Mouse (Mus musculus) forebrain, postnatal 0 days (tissue): ENCODE measurements at regions not wholly inside any gene's neighbourhood (a gene's known extent, or its start where the extent isn't known, plus 50 kb on each side); places are given as distances from the start of the nearest gene placed in this dataset.

Experiments used
- ATAC-seq: fragments of 200-750 bp; cut with Nextera tagmentation; 2 replicates; pipeline ENCODE4 v1.8.0; 2017; ENCODE audit warnings: mild to moderate bottlenecking, moderate library complexity
- DNase-seq: peaks from one replicate; pipeline ENCODE4 v3.0.0-alpha.2; 2015
- H3K27ac ChIP-seq: fragments of 300-500 bp; sonication (generic); 2 replicates; pipeline ENCODE4 v1.5.1; 2014; ENCODE audit warnings: low read depth, mild to moderate bottlenecking, antibody characterized with exemption, low read length, moderate library complexity, mixed read lengths
- H3K27me3 ChIP-seq: fragments of 300-500 bp; sonication (generic); 2 replicates; pipeline ENCODE4 v1.6.1; 2014; ENCODE audit warnings: mild to moderate bottlenecking, low read length, mixed read lengths; ENCODE audit not compliant: insufficient read depth
- H3K36me3 ChIP-seq: fragments of 300-500 bp; sonication (generic); 2 replicates; pipeline ENCODE4 v1.6.1; 2014; ENCODE audit warnings: mild to moderate bottlenecking, moderate library complexity; ENCODE audit not compliant: insufficient read depth
- H3K4me1 ChIP-seq: fragments of 300-500 bp; sonication (generic); 2 replicates; pipeline ENCODE4 v1.6.1; 2014; ENCODE audit warnings: antibody characterized with exemption; ENCODE audit not compliant: insufficient read depth
- H3K4me2 ChIP-seq: fragments of 300-500 bp; sonication (generic); 2 replicates; pipeline ENCODE4 v1.6.1; 2014; ENCODE audit warnings: low read depth, mild to moderate bottlenecking, moderate library complexity
- H3K4me3 ChIP-seq: fragments of 300-500 bp; sonication (generic); 2 replicates; pipeline ENCODE4 v1.5.1; 2014; ENCODE audit warnings: low read depth, low read length, mixed read lengths
- H3K9ac ChIP-seq: fragments of 300-500 bp; sonication (generic); 2 replicates; pipeline ENCODE4 v1.6.1; 2014; ENCODE audit warnings: mild to moderate bottlenecking
- H3K9me3 ChIP-seq: fragments of 300-500 bp; sonication (generic); 2 replicates; pipeline ENCODE4 v1.6.1; 2016; ENCODE audit warnings: low read length
- CTCF ChIP-seq: sonication (generic); IDR thresholded peaks from 2 replicates; pipeline ENCODE4 v1.5.1; 2016; ENCODE audit warnings: antibody characterized with exemption, control low read depth, low read depth
- WGBS: fragments of 180-500 bp; shearing (Covaris S2); extraction: QIAGEN DNeasy Blood & Tissue Kit; methylation state at CpG from one replicate; pipeline ENCODE4 v1.1.7; 2014; 5-methylcytosine and 5-hydroxymethylcytosine counted together

GRCm38 (mm10) chr15:90309664-90310063 is 85.6 kb downstream of the Alg10b start:
- Histone ChIP-seq H3K27ac (no peak overlapping the region), H3K27me3 (no peaks in the 10 kb centered on the region), H3K36me3 (no peaks in the 10 kb centered on the region), H3K4me3 (no peak overlapping the region), H3K4me1 (no peaks in the 10 kb centered on the region), H3K9ac (no peak overlapping the region), H3K9me3 (no peaks in the 10 kb centered on the region), H3K4me2 (no peak overlapping the region)
- DNase-seq (peak; percentile 23), ATAC-seq (no peak)
- TF ChIP-seq CTCF = no peak

DNA sequence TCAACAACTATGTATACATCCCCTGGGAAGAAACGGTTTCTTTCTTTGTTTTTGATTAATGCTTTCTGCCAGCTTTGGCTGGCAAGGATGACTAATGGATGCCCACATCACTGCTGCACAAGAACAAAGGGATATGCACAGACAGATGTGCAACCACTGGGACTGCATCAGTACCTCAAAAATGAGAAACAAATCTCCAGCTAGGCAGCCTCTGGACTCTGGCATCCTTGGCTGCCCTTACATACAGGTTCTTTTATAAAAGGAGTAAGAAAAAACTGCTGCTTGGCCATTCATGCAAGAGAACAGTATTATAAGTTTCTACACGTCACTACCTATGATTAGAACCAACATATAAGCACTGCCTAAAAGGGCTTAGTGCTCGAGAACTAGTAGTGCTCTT is 97.7 kb downstream of the Alg10b start:
- Histone ChIP-seq H3K9me3 (no peaks in the 10 kb centered on the region), H3K27ac (no peak overlapping the region), H3K27me3 (no peaks in the 10 kb centered on the region), H3K36me3 (no peaks in the 10 kb centered on the region), H3K4me3 (no peak overlapping the region), H3K4me2 (no peak overlapping the region), H3K9ac (no peak overlapping the region), H3K4me1 (no peaks in the 10 kb centered on the region)
- no peak for TF ChIP-seq CTCF
- ATAC-seq = no peak
- no peak for DNase-seq
- 65% methylated on average over 3 of the region's 3 CpGs for WGBS

GRCm38 (mm10) chr15:90333275-90333674 is 109.2 kb downstream of the Alg10b start:
- no peak for DNase-seq

GRCm38 (mm10) chr15:90333766-90334165 is 109.7 kb downstream of the Alg10b start:
- no peak overlapping the region for H3K9ac ChIP-seq
- H3K27ac ChIP-seq = no peak overlapping the region
- H3K27me3 ChIP-seq = no peaks in the 10 kb centered on the region; the same call in 1 of the 2 replicates
- H3K4me2 ChIP-seq = no peak overlapping the region
- H3K9me3 ChIP-seq = no peaks in the 10 kb centered on the region
- no peak for TF ChIP-seq CTCF
- H3K4me3 ChIP-seq = no peak overlapping the region
- DNase-seq (no peak), ATAC-seq (no peak)
- no peaks in the 10 kb centered on the region for H3K36me3 ChIP-seq
- 35% methylated on average over 1 of the region's 1 CpGs for WGBS
- H3K4me1 ChIP-seq = no peaks in the 10 kb centered on the region

More at GRCm38 (mm10) chr15:90333275-90333674, 109.2 kb downstream of the Alg10b start:
- 7% methylated on average over 4 of the region's 4 CpGs for WGBS
- H3K4me1 ChIP-seq = no peaks in the 10 kb centered on the region
- ATAC-seq = no peak
- no peaks in the 10 kb centered on the region for H3K36me3 ChIP-seq
- H3K27me3 ChIP-seq = no peaks in the 10 kb centered on the region; the same call in 1 of the 2 replicates
- H3K4me2 ChIP-seq = no peak overlapping the region
- H3K9ac ChIP-seq = no peak overlapping the region
- H3K4me3 ChIP-seq = no peak overlapping the region
- TF ChIP-seq CTCF = no peak
- no peak overlapping the region for H3K27ac ChIP-seq
- no peaks in the 10 kb centered on the region for H3K9me3 ChIP-seq

GRCm38 (mm10) chr15:90334406-90334805 is 110.3 kb downstream of the Alg10b start:
- TF ChIP-seq CTCF = no peak
- ATAC-seq (no peak), DNase-seq (no peak)
- no peaks in the 10 kb centered on the region for H3K9me3 ChIP-seq
- H3K4me3 ChIP-seq = no peak overlapping the region
- no peaks in the 10 kb centered on the region; the same call in 1 of the 2 replicates for H3K27me3 ChIP-seq
- H3K27ac ChIP-seq = no peak overlapping the region
- no peak overlapping the region for H3K9ac ChIP-seq
- H3K4me2 ChIP-seq = no peak overlapping the region
- no peaks in the 10 kb centered on the region for H3K4me1 ChIP-seq
- no peaks in the 10 kb centered on the region for H3K36me3 ChIP-seq
- 55% methylated on average over 4 of the region's 4 CpGs for WGBS

DNA sequence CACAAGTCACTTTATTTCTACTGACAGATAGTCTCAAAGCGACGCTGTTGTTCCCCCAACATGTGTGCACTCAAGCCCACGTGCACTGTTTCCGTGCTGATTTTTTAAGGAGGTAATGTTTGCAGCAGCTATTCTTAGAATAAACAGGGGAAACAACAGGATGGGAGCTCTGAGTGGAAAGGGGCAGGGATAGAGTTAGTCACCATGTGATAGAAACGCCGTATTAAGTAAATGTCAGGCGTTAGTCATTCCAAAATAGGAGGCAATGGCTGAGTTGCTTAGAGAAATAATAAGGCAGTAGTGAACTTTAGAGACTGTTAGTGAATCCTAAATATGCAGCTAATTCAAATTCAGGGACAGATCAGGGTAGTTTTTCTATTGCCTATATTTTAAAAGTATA is 111.4 kb downstream of the Alg10b start:
- no peak for TF ChIP-seq CTCF
- Histone ChIP-seq H3K4me1 (no peaks in the 10 kb centered on the region), H3K27ac (no peak overlapping the region), H3K36me3 (no peaks in the 10 kb centered on the region), H3K27me3 (no peaks in the 10 kb centered on the region; the same call in 1 of the 2 replicates), H3K4me3 (no peak overlapping the region), H3K9ac (no peak overlapping the region), H3K4me2 (no peak overlapping the region), H3K9me3 (no peaks in the 10 kb centered on the region)
- ATAC-seq = no peak
- no peak for DNase-seq
- 59% methylated on average over 7 of the region's 7 CpGs for WGBS

DNA sequence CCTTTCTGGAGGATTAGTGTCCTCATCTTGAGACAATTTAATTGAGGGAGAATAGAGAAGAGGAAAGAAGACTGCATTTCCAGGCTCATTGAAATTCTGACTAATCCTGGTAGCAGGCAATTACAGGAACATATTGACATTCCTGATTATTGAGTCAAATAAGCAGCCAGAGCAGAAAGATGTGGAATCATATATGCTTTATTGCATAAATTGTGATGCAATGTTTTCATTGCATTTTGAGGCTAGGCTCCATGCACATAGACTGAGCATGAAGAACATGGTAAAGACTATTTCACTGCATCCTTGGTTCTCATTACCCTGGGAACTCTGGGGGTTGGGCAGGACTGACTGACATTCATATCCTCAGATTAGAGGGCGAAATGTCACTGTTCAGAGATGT is 116.0 kb downstream of the Alg10b start:
- no peak for ATAC-seq
- Histone ChIP-seq H3K27me3 (no peaks in the 10 kb centered on the region; the same call in 1 of the 2 replicates), H3K9me3 (no peaks in the 10 kb centered on the region), H3K9ac (no peak overlapping the region), H3K36me3 (no peaks in the 10 kb centered on the region), H3K4me1 (no peaks in the 10 kb centered on the region; the same call in 1 of the 2 replicates), H3K4me3 (no peak overlapping the region), H3K4me2 (no peak overlapping the region), H3K27ac (no peak overlapping the region)
- no peak for TF ChIP-seq CTCF
- 86% methylated on average over 1 of the region's 1 CpGs for WGBS
- no peak for DNase-seq

DNA sequence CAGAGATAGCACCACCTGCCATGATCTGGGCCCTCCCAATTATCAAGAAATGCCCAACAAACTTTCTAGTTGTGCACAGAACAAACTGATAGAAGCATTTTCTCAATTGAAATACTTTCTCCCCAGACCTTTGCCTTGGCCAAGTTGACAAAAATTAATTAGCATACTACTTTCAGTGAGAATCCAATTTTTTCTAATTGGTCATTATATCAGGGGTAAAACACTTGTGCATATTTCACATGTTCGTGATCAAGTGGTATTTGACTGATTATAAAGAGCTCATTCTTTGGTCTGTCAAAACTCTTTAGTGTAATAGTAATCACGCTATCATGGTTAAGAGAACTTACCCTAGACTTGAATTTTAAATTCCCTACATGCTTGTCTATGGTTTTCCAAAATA is 117.2 kb downstream of the Alg10b start:
- Histone ChIP-seq H3K9me3 (no peaks in the 10 kb centered on the region), H3K4me1 (no peaks in the 10 kb centered on the region; the same call in 1 of the 2 replicates), H3K4me3 (no peak overlapping the region), H3K36me3 (no peaks in the 10 kb centered on the region), H3K4me2 (no peak overlapping the region), H3K9ac (no peak overlapping the region), H3K27me3 (no peaks in the 10 kb centered on the region), H3K27ac (no peak overlapping the region)
- no peak for TF ChIP-seq CTCF
- ATAC-seq (no peak), DNase-seq (no peak)
- 63% methylated on average over 2 of the region's 2 CpGs for WGBS
